ENCODE assay signal across 10 mouse cellular contexts in genomic region chr15:102922012-102922362, GRCm38 (mm10). TPM values are rescaled to one million over a fixed set of nuclear protein-coding genes. Genes with fewer than 3 reads are reported as not detected.
DNase-seq lines count a peak whose midpoint lies in the region; ATAC-seq and TF ChIP-seq lines count a peak whose summit lies in the region.
"Had no signal": no experiment of that assay in that cellular context is flagged by ENCODE, and none has a peak within 500 bp of the region (broad histone marks: within the 10 kb centered on the region; RNA-seq: fewer than 3 reads in every experiment).

No protein-coding gene starts in this region.

- no peak for DNase-seq in heart, adult 2 months
- DNase-seq in midbrain, embryonic 14.5 days: no peak
- DNase-seq in limb, embryonic 11.5 days (ENCODE audit: low spot score): peak; percentile 70
- peak; percentile 38 for DNase-seq in yolk sac, embryonic 10.5 days (ENCODE audit: low spot score)
- no peak for DNase-seq in cerebellum, adult 8-10 months
- no peak for DNase-seq in B cell, adult 2 months
- DNase-seq: liver had no signal

- peaks cover 6% of the 10 kb centered on the region; the same call in 1 of the 2 replicates for H3K4me1 ChIP-seq in heart, embryonic 11.5 days (ENCODE audit: control insufficient read depth, insufficient read depth, low read length)
- no peaks in the 10 kb centered on the region for H3K4me1 ChIP-seq in heart, adult 2 months (ENCODE audit: control insufficient read depth, insufficient read depth, low read length)
- H3K4me1 ChIP-seq in midbrain, embryonic 14.5 days (ENCODE audit: control insufficient read depth, insufficient read depth, low read length): no peaks in the 10 kb centered on the region
- H3K4me1 ChIP-seq in midbrain, embryonic 13.5 days (replicated peaks): peaks cover 9% of the 10 kb centered on the region
- H3K4me1 ChIP-seq in limb, embryonic 11.5 days (ENCODE audit: control insufficient read depth, insufficient read depth, low read length): peaks cover 6% of the 10 kb centered on the region; the same call in 1 of the 2 replicates

- peak overlapping the region; percentile 24; the same call in 1 of the 2 replicates for H3K4me2 ChIP-seq in heart, embryonic 11.5 days
- H3K4me2 ChIP-seq in midbrain, embryonic 14.5 days (ENCODE audit: low read length): no peak overlapping the region
- no peak overlapping the region for H3K4me2 ChIP-seq in midbrain, embryonic 13.5 days (replicated peaks)
- peak overlapping the region; percentile 20 for H3K4me2 ChIP-seq in limb, embryonic 11.5 days (ENCODE audit: low read depth, severe bottlenecking)

- no peak for TF ChIP-seq EP300 in heart, adult 2 months (IDR thresholded peaks at IDR 0.05; ENCODE audit: insufficient read depth, low read depth, low read length)

- no peak for TF ChIP-seq CTCF in heart, adult 2 months (IDR thresholded peaks at IDR 0.05)

- no peak overlapping the region for H3K27ac ChIP-seq in heart, embryonic 11.5 days (ENCODE audit: low read depth, low read length)
- no peak overlapping the region for H3K27ac ChIP-seq in heart, adult 2 months
- no peak overlapping the region for H3K27ac ChIP-seq in midbrain, embryonic 14.5 days (replicated peaks; ENCODE audit: low read depth, low read length)
- no peak overlapping the region for H3K27ac ChIP-seq in midbrain, embryonic 13.5 days
- H3K27ac ChIP-seq in limb, embryonic 11.5 days (replicated peaks; ENCODE audit: low read depth, low read length): no peak overlapping the region

- H3K9ac ChIP-seq in heart, embryonic 11.5 days (ENCODE audit: low read depth, low read length): no peak overlapping the region
- no peak overlapping the region for H3K9ac ChIP-seq in heart, adult 2 months (ENCODE audit: low read depth, low read length)
- H3K9ac ChIP-seq in midbrain, embryonic 14.5 days (replicated peaks; ENCODE audit: low read length): no peak overlapping the region
- no peak overlapping the region for H3K9ac ChIP-seq in midbrain, embryonic 13.5 days (replicated peaks)
- H3K9ac ChIP-seq in limb, embryonic 11.5 days (ENCODE audit: low read length): no peak overlapping the region

- H3K9me3 ChIP-seq in heart, embryonic 11.5 days (replicated peaks; ENCODE audit: control insufficient read depth, low read length): no peaks in the 10 kb centered on the region
- no peaks in the 10 kb centered on the region for H3K9me3 ChIP-seq in midbrain, embryonic 14.5 days (ENCODE audit: control insufficient read depth, low read length)
- H3K9me3 ChIP-seq in midbrain, embryonic 13.5 days: no peaks in the 10 kb centered on the region
- H3K9me3 ChIP-seq in limb, embryonic 11.5 days (ENCODE audit: control insufficient read depth, low read length): no peaks in the 10 kb centered on the region

- no peaks in the 10 kb centered on the region for H3K79me2 ChIP-seq in heart, adult 2 months (replicated peaks; ENCODE audit: control insufficient read depth, insufficient read depth, low read length)

- 1% methylated on average over 24 of the region's 24 CpGs for WGBS in heart, embryonic 11.5 days (ENCODE audit: insufficient replicate concordance)
- WGBS in heart, adult 2 months: 2% methylated on average over 24 of the region's 24 CpGs
- WGBS in midbrain, embryonic 14.5 days: 1% methylated on average over 24 of the region's 24 CpGs
- whole genome bisulfite sequencing in midbrain, embryonic 13.5 days: under 1% methylated on average over 23 of the region's 24 CpGs
- WGBS in limb, embryonic 11.5 days: 0% methylated on average over 22 of the region's 24 CpGs

- H3K4me3 ChIP-seq in heart, embryonic 11.5 days (ENCODE audit: low read depth, low read length): peak overlapping the region; percentile 4
- H3K4me3 ChIP-seq in heart, adult 2 months: no peak overlapping the region
- H3K4me3 ChIP-seq in midbrain, embryonic 14.5 days (replicated peaks; ENCODE audit: low read depth, low read length): 0 out of 2 replicates have a peak overlapping the region, but pooled peaks have one; percentile 0
- no peak overlapping the region for H3K4me3 ChIP-seq in midbrain, embryonic 13.5 days (replicated peaks)
- H3K4me3 ChIP-seq in limb, embryonic 11.5 days (ENCODE audit: low read depth, low read length): peak overlapping the region; percentile 15; the same call in 1 of the 2 replicates

- ATAC-seq in heart, embryonic 11.5 days (replicated peaks; ENCODE audit: insufficient number of reproducible peaks, low FRiP score, low TSS enrichment): no peak
- ATAC-seq in midbrain, embryonic 14.5 days (ENCODE audit: low FRiP score, low TSS enrichment): no peak
- no peak for ATAC-seq in midbrain, embryonic 13.5 days
- ATAC-seq in limb, embryonic 11.5 days (ENCODE audit: insufficient number of reproducible peaks, low FRiP score, low TSS enrichment, low read depth): 0 out of 2 replicates have a peak, but pooled peaks have one; percentile 18
- ATAC-seq: hindbrain, embryonic 16.5 days had no signal

- intact Hi-C loops in heart, adult 2 months (cut with DNase I): no loop called here

- H3K36me3 ChIP-seq in heart, embryonic 11.5 days (ENCODE audit: control insufficient read depth, insufficient read depth, low read length): no peaks in the 10 kb centered on the region
- H3K36me3 ChIP-seq in heart, adult 2 months (ENCODE audit: control insufficient read depth, insufficient read depth, low read length): no peaks in the 10 kb centered on the region
- H3K36me3 ChIP-seq in midbrain, embryonic 14.5 days (ENCODE audit: control insufficient read depth, insufficient read depth, low read length): no peaks in the 10 kb centered on the region
- no peaks in the 10 kb centered on the region for H3K36me3 ChIP-seq in midbrain, embryonic 13.5 days
- no peaks in the 10 kb centered on the region for H3K36me3 ChIP-seq in limb, embryonic 11.5 days (ENCODE audit: control insufficient read depth, insufficient read depth, low read length)

- peaks cover 96% of the 10 kb centered on the region for H3K27me3 ChIP-seq in heart, embryonic 11.5 days (ENCODE audit: control insufficient read depth, insufficient read depth, low read length)
- peaks cover 34% of the 10 kb centered on the region for H3K27me3 ChIP-seq in heart, adult 2 months (ENCODE audit: control insufficient read depth, insufficient read depth, low read length)
- peaks cover 98% of the 10 kb centered on the region for H3K27me3 ChIP-seq in midbrain, embryonic 14.5 days (ENCODE audit: control insufficient read depth, insufficient read depth, low read length)
- H3K27me3 ChIP-seq in midbrain, embryonic 13.5 days: peaks cover 99% of the 10 kb centered on the region
- peaks cover 91% of the 10 kb centered on the region for H3K27me3 ChIP-seq in limb, embryonic 11.5 days (ENCODE audit: control insufficient read depth, insufficient read depth, low read length)

- no peak for TF ChIP-seq POLR2A in heart, adult 2 months (IDR thresholded peaks at IDR 0.05; ENCODE audit: insufficient read depth, low read depth, low read length)

RNA-seq across cellular contexts. Expression of gene Hoxc13, which starts 1.1 kb away (rescaled TPM):
- not detected in 2 replicates for polyA plus RNA-seq in heart, embryonic 11.5 days (2014; fragmentation: Nextera tagmentation; extraction: Ambion mirVana)
- not detected for total RNA-seq in heart, adult 2 months (2021)
- polyA plus RNA-seq in heart, adult 2 months (2012; rRNA removed): not detected in 2 replicates
- not detected in 2 replicates for polyA plus RNA-seq in midbrain, embryonic 14.5 days (2014; fragmentation: Nextera tagmentation; extraction: Ambion mirVana)
- not detected in 2 replicates for polyA plus RNA-seq in midbrain, embryonic 13.5 days (2015; fragmentation: Nextera tagmentation; extraction: Ambion mirVana)
- 2.3 and 2.4 TPM in 2 replicates for polyA plus RNA-seq in limb, embryonic 11.5 days (2014; fragmentation: Nextera tagmentation; extraction: Ambion mirVana)
- polyA plus RNA-seq: hindbrain, embryonic 16.5 days had no signal

RNA-seq across cellular contexts. Expression of gene Hoxc12, which starts 14.6 kb away (rescaled TPM):
- not detected in 2 replicates for polyA plus RNA-seq in heart, embryonic 11.5 days (2014; fragmentation: Nextera tagmentation; extraction: Ambion mirVana)
- total RNA-seq in heart, adult 2 months (2021): not detected
- not detected in 2 replicates for polyA plus RNA-seq in heart, adult 2 months (2012; rRNA removed)
- polyA plus RNA-seq in midbrain, embryonic 14.5 days (2014; fragmentation: Nextera tagmentation; extraction: Ambion mirVana): not detected in 2 replicates
- not detected in 2 replicates for polyA plus RNA-seq in midbrain, embryonic 13.5 days (2015; fragmentation: Nextera tagmentation; extraction: Ambion mirVana)
- polyA plus RNA-seq in limb, embryonic 11.5 days (2014; fragmentation: Nextera tagmentation; extraction: Ambion mirVana): 0.96 and 1.2 TPM in 2 replicates
- polyA plus RNA-seq: hindbrain, embryonic 16.5 days had no signal

RNA-seq across cellular contexts. Expression of gene Hoxc11, which starts 32.2 kb away (rescaled TPM):
- polyA plus RNA-seq in heart, embryonic 11.5 days (2014; fragmentation: Nextera tagmentation; extraction: Ambion mirVana): not detected in 2 replicates
- not detected for total RNA-seq in heart, adult 2 months (2021)
- polyA plus RNA-seq in heart, adult 2 months (2012; rRNA removed): not detected in 2 replicates
- not detected in 2 replicates for polyA plus RNA-seq in midbrain, embryonic 14.5 days (2014; fragmentation: Nextera tagmentation; extraction: Ambion mirVana)
- not detected in 2 replicates for polyA plus RNA-seq in midbrain, embryonic 13.5 days (2015; fragmentation: Nextera tagmentation; extraction: Ambion mirVana)
- polyA plus RNA-seq in limb, embryonic 11.5 days (2014; fragmentation: Nextera tagmentation; extraction: Ambion mirVana): 5.5 and 5.9 TPM in 2 replicates
- polyA plus RNA-seq: hindbrain, embryonic 16.5 days had no signal

RNA-seq across cellular contexts. Expression of gene Hoxc10, which starts 44.6 kb away (rescaled TPM):
- polyA plus RNA-seq in heart, embryonic 11.5 days (2014; fragmentation: Nextera tagmentation; extraction: Ambion mirVana): 0.10 and 0.18 TPM in 2 replicates
- total RNA-seq in heart, adult 2 months (2021): not detected
- not detected in 2 replicates for polyA plus RNA-seq in heart, adult 2 months (2012; rRNA removed)
- polyA plus RNA-seq in midbrain, embryonic 14.5 days (2014; fragmentation: Nextera tagmentation; extraction: Ambion mirVana): not detected in 2 replicates
- polyA plus RNA-seq in midbrain, embryonic 13.5 days (2015; fragmentation: Nextera tagmentation; extraction: Ambion mirVana): not detected in 2 replicates
- 43.9 and 56.2 TPM in 2 replicates for polyA plus RNA-seq in limb, embryonic 11.5 days (2014; fragmentation: Nextera tagmentation; extraction: Ambion mirVana)
- polyA plus RNA-seq: hindbrain, embryonic 16.5 days had no signal

RNA-seq across cellular contexts. Expression of gene Hoxc5, which starts 45.3 kb away (rescaled TPM):
- polyA plus RNA-seq in heart, embryonic 11.5 days (2014; fragmentation: Nextera tagmentation; extraction: Ambion mirVana): 1.7 TPM in 2 replicates
- not detected for total RNA-seq in heart, adult 2 months (2021)
- polyA plus RNA-seq in heart, adult 2 months (2012; rRNA removed): 0.20 TPM in 1 of 2 replicates, not detected in the other
- polyA plus RNA-seq in midbrain, embryonic 14.5 days (2014; fragmentation: Nextera tagmentation; extraction: Ambion mirVana): 0.12 TPM in 1 of 2 replicates, not detected in the other
- polyA plus RNA-seq in midbrain, embryonic 13.5 days (2015; fragmentation: Nextera tagmentation; extraction: Ambion mirVana): 0.09 TPM in 1 of 2 replicates, not detected in the other
- 8.3 and 9.1 TPM in 2 replicates for polyA plus RNA-seq in limb, embryonic 11.5 days (2014; fragmentation: Nextera tagmentation; extraction: Ambion mirVana)

Comparison
In these comparisons a context has a peak if more than half of its experiments do, and no peak if none do; other contexts are left out.
1. H3K4me3 ChIP-seq: peak in heart, embryonic 11.5 days (single experiment), midbrain, embryonic 14.5 days (single experiment) and limb, embryonic 11.5 days (single experiment); none in heart, adult 2 months (single experiment) and midbrain, embryonic 13.5 days (single experiment).
2. H3K4me2 ChIP-seq: peak in heart, embryonic 11.5 days (single experiment) and limb, embryonic 11.5 days (single experiment); none in midbrain, embryonic 14.5 days (single experiment) and midbrain, embryonic 13.5 days (single experiment).
3. DNase-seq: peak in limb, embryonic 11.5 days (single experiment) and yolk sac, embryonic 10.5 days (single experiment); none in heart, adult 2 months (0 of 2), midbrain, embryonic 14.5 days (single experiment), cerebellum, adult 8-10 months (single experiment) and B cell, adult 2 months (0 of 2).